Mouse (Mus musculus) intestine, embryonic 16.5 days (tissue): ENCODE measurements around the gene Cldn17. TPM values are rescaled to one million over a fixed set of nuclear protein-coding genes. Genes with fewer than 3 reads are reported as not detected.

Experiments used
- polyA plus RNA-seq: library from polyadenylated mRNA; unstranded; fragments of >200 nt; fragmentation: Nextera tagmentation; extraction: Ambion mirVana; gene quantifications from 2 replicates; pipeline ENCODE4 v1.2.1, GENCODE M21; 2015

Cldn17 gene
- polyA plus RNA-seq, 1 experiment from 2014 or later, result not detected

Other genes starting within 250 kb of the Cldn17 start
- 1.0 and 1.1 TPM in 2 replicates for gene Grik1, start 216.7 kb downstream of the Cldn17 start, polyA plus RNA-seq
- gene Cldn8, start 56.2 kb upstream of the Cldn17 start, polyA plus RNA-seq, result 107 and 111 TPM in 2 replicates
- not detected in 2 replicates for gene Krtap24-1, start 105.3 kb upstream of the Cldn17 start, polyA plus RNA-seq
- not detected in 2 replicates for gene 2310079G19Rik, start 120.7 kb upstream of the Cldn17 start, polyA plus RNA-seq
- gene Krtap26-1, start 140.8 kb upstream of the Cldn17 start, polyA plus RNA-seq, result 0.28 TPM in 1 of 2 replicates, not detected in the other
- gene Krtap27-1, start 164.7 kb upstream of the Cldn17 start, polyA plus RNA-seq, result not detected in 2 replicates
- gene 2310061N02Rik, start 201.0 kb upstream of the Cldn17 start, polyA plus RNA-seq, result not detected in 2 replicates
- gene Krtap13-1, start 221.9 kb upstream of the Cldn17 start, polyA plus RNA-seq, result not detected in 2 replicates
- gene Krtap13, start 244.7 kb upstream of the Cldn17 start, polyA plus RNA-seq, result 0.21 TPM in 1 of 2 replicates, not detected in the other